25 mouse cellular contexts compared by ENCODE assay signal in the genomic region with DNA sequence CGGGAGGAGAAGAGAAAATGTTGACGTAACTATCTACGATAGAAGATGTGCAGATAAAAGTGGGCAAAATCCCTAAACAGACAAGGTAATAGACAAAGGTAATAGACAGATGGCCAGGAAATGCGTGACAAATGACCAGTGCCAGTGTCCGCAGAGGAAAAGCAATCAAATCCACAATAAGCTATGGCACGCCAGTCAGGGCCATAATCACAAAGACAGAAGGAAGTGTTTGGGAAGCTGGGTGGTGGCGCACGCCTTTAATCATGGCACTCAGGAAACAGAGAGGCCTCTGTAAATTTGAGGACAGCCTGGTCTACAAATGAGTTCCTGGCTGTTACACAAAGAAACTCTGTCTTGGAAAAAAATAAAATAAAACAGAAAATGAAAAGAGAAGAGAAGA. TPM values are rescaled to one million over a fixed set of nuclear protein-coding genes. Genes with fewer than 3 reads are reported as not detected.
"Had no signal": no experiment of that assay in that cellular context is flagged by ENCODE, and none has a peak within 500 bp of the region (broad histone marks: within the 10 kb centered on the region; RNA-seq: fewer than 3 reads in every experiment).

No protein-coding gene starts in this region.

- H3K9ac ChIP-seq: limb, embryonic 13.5 days; liver, embryonic 12.5 days; liver, embryonic 15.5 days; neural tube, embryonic 12.5 days; neural tube, embryonic 15.5 days had no signal

- H3K4me2 ChIP-seq: limb, embryonic 13.5 days; liver, embryonic 12.5 days; liver, embryonic 15.5 days; neural tube, embryonic 12.5 days; neural tube, embryonic 15.5 days had no signal

- DNase-seq: kidney, adult 2 months; kidney, postnatal 25 days; layer of hippocampus, adult 9-11 months; liver; lung, adult 18-20 months; midbrain, embryonic 14.5 days; right cerebral cortex, adult 18-20 months; right cerebral cortex, postnatal 14 days; right cerebral cortex, postnatal 4 days had no signal

- H3K9me3 ChIP-seq: limb, embryonic 10.5 days; limb, embryonic 13.5 days; liver, embryonic 12.5 days; liver, embryonic 15.5 days; midbrain, embryonic 10.5 days; neural tube, embryonic 12.5 days; neural tube, embryonic 15.5 days had no signal

- H3K27me3 ChIP-seq: limb, embryonic 13.5 days; liver, embryonic 12.5 days; liver, embryonic 15.5 days; neural tube, embryonic 12.5 days; neural tube, embryonic 15.5 days had no signal

- H3K36me3 ChIP-seq: neural tube, embryonic 12.5 days; neural tube, embryonic 15.5 days had no signal

- H3K27ac ChIP-seq: kidney, postnatal 0 days; layer of hippocampus, adult 2 months; limb, embryonic 10.5 days; limb, embryonic 13.5 days; liver, embryonic 12.5 days; liver, embryonic 15.5 days; midbrain, embryonic 10.5 days; neural tube, embryonic 12.5 days; neural tube, embryonic 15.5 days had no signal

- ATAC-seq: intestine, postnatal 0 days; liver, embryonic 12.5 days had no signal

- H3K4me1 ChIP-seq: limb, embryonic 10.5 days; limb, embryonic 13.5 days; neural tube, embryonic 12.5 days had no signal

- H3K4me3 ChIP-seq: layer of hippocampus, adult 2 months; limb, embryonic 10.5 days; limb, embryonic 13.5 days; liver, embryonic 12.5 days; liver, embryonic 15.5 days; midbrain, embryonic 10.5 days; neural tube, embryonic 12.5 days; neural tube, embryonic 15.5 days had no signal

RNA-seq across cellular contexts. Expression of a gene that starts 54.5 kb away (rescaled TPM):
- polyA plus RNA-seq: intestine, embryonic 14.5 days; intestine, postnatal 0 days; kidney, adult 2 months; kidney, embryonic 14.5 days; kidney, postnatal 0 days; large intestine, adult 2 months; limb, embryonic 10.5 days; limb, embryonic 13.5 days; liver, embryonic 12.5 days; liver, embryonic 15.5 days; lung, embryonic 16.5 days; midbrain, embryonic 10.5 days; midbrain, embryonic 14.5 days; neural tube, embryonic 12.5 days; neural tube, embryonic 15.5 days; stomach, embryonic 14.5 days; urinary bladder, adult 2 months had no signal
